Mouse (Mus musculus): ENCODE data around the gene Gm5934. TPM values are rescaled to one million over a fixed set of nuclear protein-coding genes. Genes with fewer than 3 reads are reported as not detected.

Gene Gm5934
- not detected for total RNA-seq (2023)

GRCm38 (mm10) chrX:24500660-24501059 is at the start of gene Gm5934:
Gene Gm5934 (minus strand): TSS chrX:24500760.

Other genes starting within 250 kb of the Gm5934 start
- gene Gm4297, start 74.1 kb upstream of the Gm5934 start, total RNA-seq (2023), result not detected

All from CD8-positive naive resting alpha-beta T cell, adult 57 days (primary cell).